Mouse (Mus musculus) frontal cortex, postnatal 10 days (tissue): ENCODE data around the gene Ppcdc.

Experiments
- DNase-seq, 2 experiments: peaks; one replicate each; pipeline ENCODE4 v3.0.0; 2022; ENCODE audit warnings: low spot score in 2 of 2, mixed read lengths in 1 of 2

The Ppcdc gene

GRCm38 (mm10) chr9:57439522-57440295 is at the start of gene Ppcdc:
Ppcdc (minus strand) TSS chr9:57440124.
- peak; percentile 90 to 92 for DNase-seq

- DNase-seq, result no peak
Measured at GRCm38 (mm10) chr9:57487807-57488206, 47.9 kb upstream of the Ppcdc start.

GRCm38 (mm10) chr9:57485774-57486173 is 45.9 kb upstream of the Ppcdc start:
- DNase-seq, result peak; percentile 70 to 83

- DNase-seq, result peak; percentile 46 to 74
Measured at GRCm38 (mm10) chr9:57468914-57469313, 29.0 kb upstream of the Ppcdc start.

- peak; percentile 79 to 90 for DNase-seq
Measured at GRCm38 (mm10) chr9:57467896-57468549, 28.1 kb upstream of the Ppcdc start, which contains the start of gene Scamp5. Scamp5 (minus strand) TSS chr9:57468060.

- DNase-seq, result peak; percentile 57 to 58
Measured at GRCm38 (mm10) chr9:57467271-57467771, 27.4 kb upstream of the Ppcdc start.

- no peak for DNase-seq
Measured at GRCm38 (mm10) chr9:57466101-57466500, 26.2 kb upstream of the Ppcdc start.

- DNase-seq, result no peak
Measured at GRCm38 (mm10) chr9:57462866-57463265, 22.9 kb upstream of the Ppcdc start.

- no peak for DNase-seq
Measured at GRCm38 (mm10) chr9:57459707-57460106, 19.8 kb upstream of the Ppcdc start.

- DNase-seq, result no peak
Measured at GRCm38 (mm10) chr9:57453516-57453915, 13.6 kb upstream of the Ppcdc start.

- no peak for DNase-seq
Measured at GRCm38 (mm10) chr9:57452624-57453462, 12.9 kb upstream of the Ppcdc start.

- DNase-seq, result no peak
Measured at GRCm38 (mm10) chr9:57449715-57450114, 9.8 kb upstream of the Ppcdc start.

- no peak for DNase-seq
Measured at GRCm38 (mm10) chr9:57440620-57441019, 696 bp upstream of the Ppcdc start.

GRCm38 (mm10) chr9:57439083-57439482 is 841 bp downstream of the Ppcdc start:
- DNase-seq, result no peak

GRCm38 (mm10) chr9:57437896-57438614 is 1.9 kb downstream of the Ppcdc start:
- DNase-seq, result no peak

- DNase-seq, result no peak
Measured at GRCm38 (mm10) chr9:57436166-57436565, 3.8 kb downstream of the Ppcdc start.

GRCm38 (mm10) chr9:57434405-57435165 is 5.3 kb downstream of the Ppcdc start:
- no peak for DNase-seq

GRCm38 (mm10) chr9:57433097-57434032 is 6.6 kb downstream of the Ppcdc start:
- DNase-seq, result peak; percentile 69 to 74

GRCm38 (mm10) chr9:57432480-57432879 is 7.4 kb downstream of the Ppcdc start:
- no peak for DNase-seq
